10 mouse cellular contexts compared by ENCODE assay signal in the genomic region with DNA sequence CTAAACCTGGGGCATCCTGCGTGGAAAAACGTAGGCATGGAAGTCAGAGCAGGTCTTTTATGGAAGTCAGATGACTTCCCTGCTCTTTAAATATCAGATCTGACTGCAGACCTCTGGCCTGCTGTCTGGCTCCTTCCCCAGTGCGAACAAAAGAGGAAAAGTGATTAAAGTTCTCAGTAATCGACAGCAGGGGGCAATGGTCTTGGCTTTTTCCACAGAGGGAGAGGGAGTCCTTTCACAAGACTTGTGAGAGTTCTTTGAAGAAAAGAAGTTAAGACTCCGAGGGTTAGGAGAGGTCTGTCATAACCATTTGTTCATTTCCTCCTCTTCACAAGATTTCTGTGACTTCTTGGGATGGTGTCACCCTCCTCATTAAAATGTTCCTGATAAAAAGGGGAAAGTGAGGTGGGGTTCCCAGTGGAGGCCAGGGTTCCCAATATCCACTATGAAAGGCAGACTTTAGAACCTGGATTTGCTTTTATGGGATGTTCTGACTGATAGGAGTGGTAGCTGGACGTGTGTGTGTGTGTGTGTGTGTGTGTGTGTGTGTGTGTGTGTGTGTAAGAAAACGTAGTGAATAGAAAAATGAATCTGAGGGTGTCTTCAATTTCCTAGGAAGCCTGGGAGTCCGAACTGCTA.
DNase-seq lines count a peak whose midpoint lies in the region; ATAC-seq lines count a peak whose summit lies in the region.
"Had no signal": no experiment of that assay in that cellular context is flagged by ENCODE, and none has a peak within 500 bp of the region (broad histone marks: within the 10 kb centered on the region; RNA-seq: fewer than 3 reads in every experiment).

No protein-coding gene starts in this region.

- H3K27ac ChIP-seq in hindbrain, embryonic 12.5 days = no peak overlapping the region
- H3K27ac ChIP-seq in hindbrain, embryonic 10.5 days = no peak overlapping the region
- H3K27ac ChIP-seq in forebrain, embryonic 15.5 days (replicated peaks) = no peak overlapping the region
- H3K27ac ChIP-seq in midbrain, embryonic 12.5 days (replicated peaks) = no peak overlapping the region; the same call in 1 of the 2 replicates
- H3K27ac ChIP-seq: embryonic facial prominence, embryonic 15.5 days; intestine, embryonic 15.5 days had no signal

- H3K4me1 ChIP-seq in hindbrain, embryonic 12.5 days = peaks cover 8% of the 10 kb centered on the region; the same call in 1 of the 2 replicates
- peaks cover 28% of the 10 kb centered on the region for H3K4me1 ChIP-seq in hindbrain, embryonic 10.5 days (replicated peaks)
- H3K4me1 ChIP-seq in forebrain, embryonic 15.5 days = no peaks in the 10 kb centered on the region
- H3K4me1 ChIP-seq in midbrain, embryonic 12.5 days = peaks cover 25% of the 10 kb centered on the region
- H3K4me1 ChIP-seq: embryonic facial prominence, embryonic 15.5 days; intestine, embryonic 15.5 days had no signal

- H3K4me3 ChIP-seq in hindbrain, embryonic 12.5 days = no peak overlapping the region
- no peak overlapping the region for H3K4me3 ChIP-seq in hindbrain, embryonic 10.5 days
- H3K4me3 ChIP-seq in forebrain, embryonic 15.5 days = no peak overlapping the region
- no peak overlapping the region for H3K4me3 ChIP-seq in midbrain, embryonic 12.5 days
- H3K4me3 ChIP-seq: embryonic facial prominence, embryonic 15.5 days; intestine, embryonic 15.5 days had no signal

- H3K9me3 ChIP-seq in hindbrain, embryonic 12.5 days (replicated peaks) = no peaks in the 10 kb centered on the region
- H3K9me3 ChIP-seq in hindbrain, embryonic 10.5 days = no peaks in the 10 kb centered on the region
- H3K9me3 ChIP-seq in forebrain, embryonic 15.5 days = no peaks in the 10 kb centered on the region
- H3K9me3 ChIP-seq in midbrain, embryonic 12.5 days = no peaks in the 10 kb centered on the region
- H3K9me3 ChIP-seq: embryonic facial prominence, embryonic 15.5 days; intestine, embryonic 15.5 days had no signal

- H3K27me3 ChIP-seq in hindbrain, embryonic 12.5 days = no peaks in the 10 kb centered on the region
- peaks cover 9% of the 10 kb centered on the region; the same call in 1 of the 2 replicates for H3K27me3 ChIP-seq in hindbrain, embryonic 10.5 days (ENCODE audit: insufficient read depth, poor library complexity, severe bottlenecking)
- H3K27me3 ChIP-seq in forebrain, embryonic 15.5 days = no peaks in the 10 kb centered on the region
- peaks cover 36% of the 10 kb centered on the region for H3K27me3 ChIP-seq in midbrain, embryonic 12.5 days
- H3K27me3 ChIP-seq: embryonic facial prominence, embryonic 15.5 days; intestine, embryonic 15.5 days had no signal

- WGBS in hindbrain, embryonic 12.5 days = 10% methylated on average over 8 of the region's 8 CpGs
- WGBS in hindbrain, embryonic 10.5 days = 9% methylated on average over 8 of the region's 8 CpGs
- whole genome bisulfite sequencing in forebrain, embryonic 15.5 days = 3% methylated on average over 8 of the region's 8 CpGs
- 3% methylated on average over 8 of the region's 8 CpGs for WGBS in midbrain, embryonic 12.5 days

- no peak overlapping the region for H3K9ac ChIP-seq in hindbrain, embryonic 12.5 days
- H3K9ac ChIP-seq in forebrain, embryonic 15.5 days (replicated peaks) = no peak overlapping the region
- H3K9ac ChIP-seq in midbrain, embryonic 12.5 days (replicated peaks) = no peak overlapping the region
- H3K9ac ChIP-seq: embryonic facial prominence, embryonic 15.5 days; intestine, embryonic 15.5 days had no signal

- no peak for DNase-seq in hindbrain, embryonic 10.5 days (ENCODE audit: low spot score)
- peak; percentile 41 for DNase-seq in Muller cell, postnatal 12 days (ENCODE audit: inconsistent ontology term)
- DNase-seq in urinary bladder, postnatal 36 days (ENCODE audit: low spot score in 2 of 2) = no peak
- no peak for DNase-seq in layer of hippocampus, adult 11-12 months (ENCODE audit: low spot score)
- no peak for DNase-seq in cerebellum, postnatal 4 days (ENCODE audit: low spot score in 2 of 2)

- peak; percentile 62; the same call in 1 of the 2 replicates for ATAC-seq in hindbrain, embryonic 12.5 days (ENCODE audit: low FRiP score)
- ATAC-seq in forebrain, embryonic 15.5 days (replicated peaks) = peak; percentile 20; the same call in 1 of the 2 replicates
- peak; percentile 64 for ATAC-seq in midbrain, embryonic 12.5 days (ENCODE audit: low FRiP score, low read depth)
- ATAC-seq: intestine, embryonic 15.5 days had no signal

- no peak overlapping the region for H3K4me2 ChIP-seq in hindbrain, embryonic 12.5 days (replicated peaks)
- no peak overlapping the region for H3K4me2 ChIP-seq in forebrain, embryonic 15.5 days (replicated peaks)
- H3K4me2 ChIP-seq in midbrain, embryonic 12.5 days (replicated peaks) = no peak overlapping the region; the same call in 1 of the 2 replicates
- H3K4me2 ChIP-seq: embryonic facial prominence, embryonic 15.5 days; intestine, embryonic 15.5 days had no signal

- no peaks in the 10 kb centered on the region for H3K36me3 ChIP-seq in hindbrain, embryonic 12.5 days
- H3K36me3 ChIP-seq in hindbrain, embryonic 10.5 days = no peaks in the 10 kb centered on the region
- H3K36me3 ChIP-seq in forebrain, embryonic 15.5 days = no peaks in the 10 kb centered on the region
- H3K36me3 ChIP-seq in midbrain, embryonic 12.5 days = no peaks in the 10 kb centered on the region
- H3K36me3 ChIP-seq: embryonic facial prominence, embryonic 15.5 days; intestine, embryonic 15.5 days had no signal
